Mouse (Mus musculus): ENCODE results near the gene Scml4. TPM values are rescaled to one million over a fixed set of nuclear protein-coding genes. Genes with fewer than 3 reads are reported as not detected.

Scml4 gene
- total RNA-seq, 4 experiments from 2014 or later = 2.7 to 6.2 (median 3.1) TPM

DNA sequence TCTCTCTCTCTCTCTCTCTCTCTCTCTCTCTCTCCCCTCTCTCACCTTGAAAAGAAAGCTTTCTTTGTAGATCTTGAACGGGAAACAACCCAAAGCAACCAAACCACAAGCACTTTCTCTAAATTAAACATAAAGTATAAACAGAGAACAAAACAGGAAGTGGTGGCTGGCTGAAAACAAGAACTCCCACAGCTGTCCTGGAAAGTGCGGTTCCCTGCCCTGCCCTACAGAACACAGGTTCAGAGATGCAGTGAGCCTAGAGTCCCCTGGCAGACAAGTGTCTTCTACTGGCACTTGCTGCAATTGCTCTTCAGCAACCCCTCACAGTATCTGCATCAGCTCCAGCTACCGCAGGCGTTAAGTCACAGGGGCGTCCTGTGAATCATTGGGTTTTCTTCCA is 37.5 kb downstream of the Scml4 start:
- no peak for DNase-seq (ENCODE audit: low spot score in 2 of 2)

DNA sequence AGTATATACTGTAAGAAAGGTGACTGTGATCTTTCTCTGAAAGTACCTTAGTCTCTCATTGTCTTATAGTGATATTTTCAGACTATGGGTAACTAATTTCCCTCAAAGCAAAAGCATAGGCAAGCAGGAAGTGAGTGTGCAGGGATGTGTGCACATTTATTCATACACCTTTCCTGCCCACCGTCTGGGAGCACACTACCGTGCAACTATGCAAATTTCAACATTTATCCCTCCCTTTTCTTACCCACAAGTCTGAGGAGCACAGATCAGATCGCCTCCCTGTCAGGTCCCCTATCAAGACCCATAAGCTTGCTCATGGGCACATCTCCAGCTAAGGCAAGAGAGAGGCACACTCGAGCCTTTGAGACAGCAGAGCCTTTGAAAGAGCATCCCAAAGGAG is 41.2 kb downstream of the Scml4 start:
- no peak for DNase-seq (ENCODE audit: low spot score in 2 of 2)

DNA sequence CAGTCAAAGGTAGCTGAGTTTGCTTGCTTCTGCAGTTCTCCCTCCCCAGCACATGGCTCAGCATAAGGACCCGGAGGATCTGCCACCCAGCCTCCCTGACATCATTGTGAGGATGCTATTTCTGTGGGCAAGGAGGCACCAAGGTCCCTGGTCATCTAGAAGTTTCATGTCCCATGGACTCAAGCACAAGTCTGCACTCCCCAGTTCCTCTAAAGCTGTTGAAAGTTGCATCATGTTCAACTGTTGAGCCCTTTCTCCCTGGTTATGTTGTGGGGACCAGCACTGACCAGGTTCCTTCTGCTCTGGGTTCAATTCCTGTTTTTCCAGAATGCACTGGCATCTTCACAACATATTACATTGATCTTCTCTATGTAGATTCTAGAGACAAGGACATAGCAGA is 42.9 kb downstream of the Scml4 start:
- no peak for DNase-seq (ENCODE audit: low spot score in 2 of 2)

DNA sequence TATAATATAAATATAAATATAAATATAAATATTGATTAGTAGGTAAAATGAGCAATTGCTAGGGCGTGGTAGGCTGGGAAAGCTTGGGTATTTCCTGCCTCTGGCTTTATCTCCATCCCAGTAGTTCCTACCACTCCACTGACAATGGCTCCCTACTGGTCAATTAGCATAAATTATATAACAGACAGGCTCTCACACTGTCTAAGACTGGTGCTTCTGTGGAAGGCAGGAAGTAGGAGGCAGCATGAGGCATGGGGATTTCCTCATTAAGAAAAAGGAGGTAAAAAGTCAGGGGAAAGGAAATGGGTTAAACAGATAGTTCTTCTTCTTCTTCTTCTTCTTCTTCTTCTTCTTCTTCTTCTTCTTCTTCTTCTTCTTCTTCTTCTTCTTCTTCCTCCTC is 48.4 kb downstream of the Scml4 start:
- no peak for DNase-seq (ENCODE audit: low spot score in 2 of 2)

DNA sequence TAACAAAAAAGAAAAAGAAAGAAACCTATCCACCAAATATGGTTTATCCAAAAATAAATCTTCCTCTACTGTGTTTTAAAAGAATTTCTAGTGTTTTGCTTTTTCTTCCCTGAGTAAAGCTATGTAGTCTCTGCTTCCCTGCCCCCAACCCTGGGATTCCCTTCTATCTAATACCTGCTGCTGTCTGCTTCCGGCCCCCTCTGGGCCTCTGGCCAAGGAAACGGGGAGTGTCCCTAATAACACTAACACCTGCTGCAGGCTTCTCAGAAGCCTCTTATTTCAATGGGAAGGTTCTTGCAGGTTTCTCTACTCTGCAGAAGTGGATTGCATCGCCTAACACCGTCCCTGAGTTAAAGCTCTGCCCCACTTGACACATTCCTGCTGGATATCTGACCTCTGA is 50.4 kb downstream of the Scml4 start:
- no peak for DNase-seq (ENCODE audit: low spot score in 2 of 2)

DNA sequence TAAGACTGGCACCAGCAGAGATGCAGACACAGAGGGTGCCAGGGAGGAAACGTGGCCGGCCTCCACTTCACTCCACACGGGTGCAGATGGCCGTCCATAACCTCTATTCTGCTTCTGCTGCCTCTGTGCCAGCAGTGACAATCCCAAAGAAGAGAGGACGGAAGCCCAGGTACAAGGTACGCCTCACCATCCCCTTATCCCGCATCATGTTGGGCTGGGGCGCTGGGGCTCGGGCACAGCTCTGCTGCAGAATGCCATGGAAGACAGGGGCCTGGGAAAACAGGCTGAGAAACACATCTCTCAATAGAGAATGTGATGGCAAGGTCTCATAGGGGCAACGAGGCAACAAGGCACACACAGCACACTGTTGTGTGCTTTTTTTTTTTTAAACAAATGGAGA is 51.9 kb downstream of the Scml4 start:
- DNase-seq (ENCODE audit: low spot score in 2 of 2) = no peak

DNA sequence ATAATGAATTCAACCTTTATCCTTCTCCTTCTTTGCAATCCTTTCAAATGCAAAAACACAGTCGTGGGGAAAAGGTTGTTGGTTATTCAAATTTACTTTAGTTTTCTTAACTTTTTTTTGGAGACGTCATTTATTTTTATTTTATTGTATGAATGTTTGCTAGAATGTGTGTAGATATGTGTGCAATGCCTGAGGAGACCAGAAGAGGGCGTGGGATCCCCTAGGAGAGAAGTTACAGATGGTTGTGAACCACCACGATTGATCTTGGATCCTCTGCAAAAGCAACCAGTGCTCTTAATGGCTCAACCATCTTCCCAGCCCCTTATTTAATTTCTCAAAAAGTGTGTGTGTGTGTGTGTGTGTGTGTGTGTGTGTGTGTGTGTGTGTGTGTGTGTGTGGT is 53.0 kb downstream of the Scml4 start:
- no peak for DNase-seq (ENCODE audit: low spot score in 2 of 2)

DNA sequence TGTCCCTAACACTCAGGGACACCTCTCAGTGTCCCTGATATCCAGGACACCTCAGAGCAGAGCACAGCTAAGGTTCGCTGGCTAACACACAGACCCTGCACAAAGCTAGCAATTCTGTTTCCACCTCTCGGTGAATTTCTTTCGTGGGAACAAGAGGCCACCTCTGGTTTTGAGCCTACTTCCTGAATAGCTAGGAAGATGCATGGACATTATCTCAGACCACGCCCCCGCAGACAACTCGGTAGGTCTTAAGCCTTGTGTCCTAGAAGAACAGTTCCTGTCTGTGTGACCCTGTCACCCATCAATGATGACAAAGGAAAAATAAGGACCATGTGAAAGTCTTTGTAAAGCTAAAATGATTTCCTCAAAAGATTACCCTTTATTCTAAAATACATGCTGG is 54.0 kb downstream of the Scml4 start:
- DNase-seq (ENCODE audit: low spot score in 2 of 2) = no peak

DNA sequence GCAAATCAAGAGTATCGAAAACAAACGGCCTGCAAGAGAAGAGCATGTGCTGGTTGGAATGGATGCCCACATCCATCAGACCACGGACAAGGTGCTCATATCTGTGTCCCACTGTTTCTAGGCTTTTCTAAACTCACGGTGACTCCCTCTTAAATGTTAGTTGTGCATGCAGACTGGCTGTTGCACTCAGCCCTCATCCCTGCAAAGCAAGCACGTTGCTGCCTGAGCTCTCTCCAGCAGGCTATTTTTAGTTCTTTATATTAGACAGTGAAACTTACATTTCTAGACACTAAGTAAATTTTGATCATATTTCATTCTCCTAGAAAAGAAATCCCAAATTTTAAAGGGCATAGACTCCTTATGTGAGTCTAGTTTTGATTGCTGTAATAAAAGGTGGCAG is 57.2 kb downstream of the Scml4 start:
- DNase-seq (ENCODE audit: low spot score in 2 of 2) = no peak

DNA sequence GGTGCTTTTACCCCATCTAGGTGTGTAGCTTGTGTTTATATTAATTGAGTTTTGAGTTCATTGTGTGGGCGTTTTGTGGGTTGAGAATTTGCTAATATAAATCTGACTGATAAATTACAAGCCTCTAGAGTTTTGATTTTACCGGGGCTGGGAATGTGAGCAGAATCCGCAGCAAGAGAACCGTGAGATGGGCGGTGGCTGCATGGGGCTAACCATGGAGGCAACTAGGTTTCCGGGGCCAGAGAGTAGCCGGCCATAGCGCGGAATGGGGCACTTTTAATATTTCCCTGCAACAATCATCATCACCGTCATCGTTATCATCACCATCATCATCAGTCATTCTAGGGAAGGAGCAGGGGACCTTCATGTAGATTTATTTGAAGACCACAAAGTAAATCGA is 59.6 kb downstream of the Scml4 start:
- no peak for DNase-seq (ENCODE audit: low spot score in 2 of 2)

DNA sequence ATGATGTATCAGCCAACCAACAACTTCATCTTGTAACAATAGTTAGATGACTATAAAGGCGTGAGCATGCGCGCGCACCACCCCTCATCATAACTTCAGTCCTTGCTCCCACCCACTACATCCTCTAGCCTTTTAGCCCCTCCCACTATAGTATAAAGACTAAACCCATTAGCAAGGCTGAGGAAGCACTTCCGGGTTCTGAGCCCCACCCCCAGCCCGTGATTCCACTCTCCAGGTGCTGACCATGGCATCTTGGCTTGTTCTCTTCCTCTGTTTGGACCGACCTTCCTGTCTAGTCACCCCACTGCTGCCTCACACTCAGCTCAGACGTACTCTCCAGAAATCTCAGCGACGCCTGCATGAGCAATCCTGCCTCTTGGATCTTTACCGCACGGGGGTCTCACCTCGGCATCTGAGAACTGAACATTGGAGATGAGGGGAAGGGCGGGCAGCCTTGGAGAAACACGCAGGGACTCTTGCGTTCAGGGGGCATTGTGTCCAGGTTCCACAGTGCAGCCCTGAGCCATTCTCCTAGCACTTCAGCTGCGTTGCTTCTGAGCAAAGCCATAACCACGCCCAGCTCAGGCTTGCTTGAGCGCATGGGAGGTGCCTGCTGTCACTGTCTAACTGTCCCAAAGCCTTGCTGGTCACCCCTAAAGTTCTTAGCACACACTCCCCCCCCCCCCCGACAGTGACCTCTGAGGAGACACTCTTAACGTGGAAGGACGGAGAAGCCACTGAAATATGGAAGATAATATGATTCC is 65.1 kb downstream of the Scml4 start:
- DNase-seq (ENCODE audit: low spot score in 2 of 2) = no peak

DNA sequence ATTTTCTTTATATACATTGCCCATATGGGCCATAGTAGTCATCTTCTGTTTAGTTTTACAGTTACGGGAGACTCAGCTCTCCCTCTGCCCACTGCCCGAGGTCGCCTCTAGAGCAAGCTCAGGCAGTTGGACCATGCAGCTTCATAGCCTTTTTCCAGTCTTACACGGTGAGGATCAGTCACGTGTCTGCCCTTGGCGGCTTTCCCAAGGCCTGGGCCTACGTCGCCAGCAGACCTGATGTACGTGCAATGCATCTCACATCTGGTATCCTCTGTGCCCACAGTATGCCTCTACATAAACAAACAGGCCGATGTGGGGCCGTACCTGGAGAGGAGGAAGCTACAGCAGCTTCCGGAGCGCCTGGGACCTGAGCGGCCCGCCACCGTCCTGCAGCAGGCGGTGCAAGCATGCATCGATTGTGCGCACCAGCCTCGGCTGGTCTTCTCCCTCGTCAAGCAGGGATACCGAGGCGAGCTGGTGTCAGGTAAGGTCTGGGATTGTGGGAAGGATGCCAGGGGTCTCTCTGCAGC is 70.0 kb downstream of the Scml4 start:
- DNase-seq (ENCODE audit: low spot score in 2 of 2) = no peak

DNA sequence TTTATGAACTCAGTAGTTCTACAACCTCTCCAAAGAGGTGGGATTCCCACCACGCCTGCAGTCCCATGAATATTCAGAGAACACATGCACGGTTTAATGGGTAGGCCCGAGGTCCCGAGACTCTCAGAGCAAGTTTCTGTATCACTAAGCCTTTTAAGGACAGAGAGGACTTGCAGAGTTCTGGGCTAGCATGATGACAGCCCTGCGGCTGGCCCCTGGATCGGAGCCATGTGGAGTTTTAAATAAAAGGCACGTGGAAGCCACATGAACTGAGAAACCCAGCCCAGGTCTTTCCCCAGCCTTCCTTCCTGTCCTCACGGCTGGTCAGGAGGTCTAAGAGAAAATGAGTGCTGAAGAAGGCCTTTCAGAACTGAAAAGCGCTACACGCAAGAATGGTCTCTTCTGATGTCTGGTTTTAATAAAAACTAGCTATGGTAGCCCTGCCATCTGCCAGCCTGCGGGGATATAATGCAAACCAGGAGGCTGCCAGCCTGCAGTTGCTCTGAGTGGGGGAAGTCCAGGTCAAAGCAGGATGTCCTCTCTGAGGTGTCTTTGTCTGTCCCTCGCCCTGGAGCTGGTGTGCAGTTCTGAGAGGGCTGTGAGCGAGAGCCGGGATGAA is 72.8 kb downstream of the Scml4 start:
- DNase-seq (ENCODE audit: low spot score in 2 of 2) = no peak

DNA sequence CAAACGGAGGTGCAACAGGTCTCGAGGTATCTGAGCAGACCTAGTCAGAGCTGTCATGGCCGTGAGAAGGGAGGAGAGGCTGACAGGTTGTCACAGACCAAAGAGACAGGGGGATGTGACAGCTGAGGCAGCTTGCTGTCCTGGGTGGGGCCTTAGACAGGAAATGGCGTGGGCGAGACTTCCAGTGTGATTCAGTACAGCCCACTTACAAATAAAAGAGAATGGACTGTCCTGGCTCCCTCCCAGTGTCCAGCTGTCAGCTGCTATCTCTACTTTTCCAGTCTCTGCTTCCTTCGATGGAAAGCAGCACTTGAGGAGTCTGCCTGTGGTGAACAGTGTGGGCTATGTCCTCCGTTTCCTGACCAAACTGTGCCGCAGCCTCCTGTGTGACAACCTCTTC is 74.5 kb downstream of the Scml4 start:
- DNase-seq (ENCODE audit: low spot score in 2 of 2) = no peak

DNA sequence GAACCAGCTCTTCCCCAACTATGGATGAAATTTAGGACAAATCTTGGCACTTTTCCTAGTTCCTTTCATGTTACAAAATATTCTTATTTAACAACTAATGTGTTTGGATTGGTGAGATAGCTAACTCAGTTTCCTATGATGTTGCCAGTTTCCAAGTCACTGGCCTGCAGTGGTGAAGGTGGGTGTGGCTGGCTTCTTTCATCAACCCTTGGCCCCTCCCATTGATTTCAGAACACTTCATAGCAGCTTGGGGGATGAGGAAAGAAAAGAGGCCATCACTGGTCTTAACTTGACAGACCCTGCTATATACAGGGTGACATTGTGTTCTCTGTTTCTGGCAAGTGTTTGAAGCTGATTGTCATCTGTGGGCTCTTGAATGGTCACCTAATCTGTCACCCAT is 76.0 kb downstream of the Scml4 start:
- DNase-seq (ENCODE audit: low spot score in 2 of 2) = no peak

DNA sequence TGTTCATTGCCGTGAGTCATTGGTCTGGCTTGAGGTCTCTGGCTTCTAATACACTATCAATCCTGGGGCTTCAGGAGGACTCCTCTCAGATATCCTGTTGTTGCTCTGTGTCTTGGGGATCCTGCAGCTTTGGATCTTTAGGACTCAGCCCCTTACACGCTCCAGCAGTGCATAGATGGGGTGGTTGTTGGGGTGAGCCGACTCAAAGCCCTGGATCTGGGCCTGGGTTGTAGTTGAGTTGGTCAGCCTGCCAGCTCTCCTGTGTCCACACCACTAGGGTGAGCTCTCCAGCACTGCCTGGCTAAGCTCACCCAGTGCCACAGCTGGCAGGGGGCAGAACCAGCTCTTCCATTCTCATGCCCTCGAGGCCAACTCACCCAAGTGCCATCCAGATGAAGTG is 78.2 kb downstream of the Scml4 start:
- no peak for DNase-seq (ENCODE audit: low spot score in 2 of 2)

DNA sequence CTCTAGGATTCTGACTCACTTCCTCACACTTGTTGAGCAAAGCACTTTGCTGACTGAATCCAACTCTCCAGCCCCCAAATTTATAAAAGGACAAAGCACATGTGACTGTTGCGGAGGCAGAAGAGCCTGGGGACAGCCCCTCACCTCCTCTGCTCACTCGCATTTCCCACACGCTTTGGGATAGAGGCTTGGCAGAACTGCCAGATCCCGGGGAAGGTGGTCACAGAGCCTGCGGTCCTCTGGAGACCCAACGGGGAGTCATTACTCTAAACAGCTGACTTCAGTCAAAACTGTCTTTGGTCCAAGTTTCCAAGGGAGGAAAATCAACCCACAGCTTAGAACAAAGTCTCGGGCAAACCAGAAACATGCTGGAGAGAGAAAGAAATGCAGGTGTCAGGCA is 79.5 kb downstream of the Scml4 start:
- DNase-seq (ENCODE audit: low spot score in 2 of 2) = no peak

DNA sequence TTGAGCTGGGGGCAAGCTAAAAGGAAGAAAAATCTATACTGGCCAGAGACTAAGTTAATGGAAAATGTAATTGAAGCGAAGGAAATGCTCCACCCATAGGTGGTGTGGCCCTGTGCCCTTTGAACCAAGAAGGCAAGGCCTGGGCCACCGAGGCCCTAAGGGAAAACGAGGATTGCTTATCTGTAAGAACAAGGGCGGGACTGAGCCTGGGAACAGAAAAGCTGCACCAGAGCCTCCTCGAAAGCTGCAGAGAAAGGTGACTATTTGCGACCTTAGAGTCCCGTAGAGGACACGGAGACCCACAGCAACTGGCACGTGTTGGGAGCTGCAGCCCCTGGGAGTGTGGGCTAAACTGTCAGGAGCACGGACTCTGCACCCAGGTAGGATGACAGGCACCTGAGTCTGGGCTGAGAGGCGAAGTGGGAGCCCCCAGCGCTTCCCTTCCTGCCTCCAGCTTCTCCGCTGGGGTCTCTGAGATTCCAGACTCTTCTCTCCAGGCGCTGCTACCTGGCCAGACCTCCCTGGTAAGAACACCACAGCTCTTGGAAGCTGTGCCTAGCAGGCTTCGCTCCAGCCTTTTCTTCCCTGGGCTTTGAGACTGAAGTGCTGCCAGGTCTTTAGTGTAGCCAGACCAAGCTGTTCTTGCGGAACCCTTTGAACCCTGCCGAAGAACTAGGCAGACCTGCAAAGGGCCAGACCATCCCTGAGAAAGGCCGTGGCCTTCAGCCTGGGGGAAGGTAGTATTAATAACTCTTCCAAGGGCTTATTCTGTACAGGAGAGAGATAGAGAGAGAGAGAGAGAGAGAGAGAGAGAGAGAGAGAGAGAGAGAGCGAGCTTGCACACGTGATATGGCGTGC is 80.3 kb downstream of the Scml4 start:
- no peak for DNase-seq (ENCODE audit: low spot score in 2 of 2)

DNA sequence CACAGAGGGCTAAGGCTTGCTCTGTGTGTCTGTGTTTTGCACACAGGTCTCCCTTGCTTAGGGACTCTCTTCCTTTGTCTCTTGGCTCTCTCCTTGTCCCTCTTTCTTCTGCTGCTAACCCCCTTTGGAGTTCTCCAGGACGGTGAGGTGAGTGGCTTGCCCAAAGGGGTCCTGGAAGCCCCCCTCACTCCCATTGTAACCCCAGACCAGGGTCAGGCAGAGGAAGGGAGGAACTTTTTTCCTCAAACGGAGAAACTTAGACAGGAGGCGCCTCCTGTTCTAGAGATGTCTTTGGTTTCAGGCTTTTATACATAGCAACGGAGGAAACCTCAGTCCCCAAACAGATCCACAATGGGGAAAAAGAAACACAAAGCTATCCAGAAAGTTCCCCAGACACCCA is 81.1 kb downstream of the Scml4 start:
- DNase-seq (ENCODE audit: low spot score in 2 of 2) = no peak

DNA sequence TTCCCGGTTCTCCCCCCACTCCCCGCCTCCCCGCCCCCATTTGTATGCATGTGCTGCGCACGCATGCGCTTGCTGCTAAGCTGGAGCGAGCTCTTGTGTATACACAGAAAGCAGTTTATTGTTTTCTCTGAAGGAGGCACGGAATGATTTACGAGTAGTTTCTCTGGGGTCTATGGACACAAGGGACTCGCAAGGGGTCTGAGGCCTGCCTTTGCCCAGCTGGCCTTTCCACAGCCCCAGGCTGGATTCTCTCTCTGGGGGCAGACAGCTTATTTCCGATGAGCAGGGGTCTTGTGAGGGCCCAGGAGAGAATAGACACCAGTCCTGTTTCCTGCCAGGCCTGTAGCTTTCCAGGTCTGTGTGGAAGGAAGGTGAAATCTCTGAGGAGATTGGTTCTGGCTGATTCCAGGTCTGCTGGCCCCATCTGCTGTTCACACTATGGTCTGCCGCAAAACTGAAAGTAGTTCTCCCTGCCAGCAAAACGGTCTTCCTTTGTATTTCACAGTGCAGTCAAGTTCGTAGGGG is 81.6 kb downstream of the Scml4 start:
- peak; percentile 24 to 41 for DNase-seq (ENCODE audit: low spot score in 2 of 2)

DNA sequence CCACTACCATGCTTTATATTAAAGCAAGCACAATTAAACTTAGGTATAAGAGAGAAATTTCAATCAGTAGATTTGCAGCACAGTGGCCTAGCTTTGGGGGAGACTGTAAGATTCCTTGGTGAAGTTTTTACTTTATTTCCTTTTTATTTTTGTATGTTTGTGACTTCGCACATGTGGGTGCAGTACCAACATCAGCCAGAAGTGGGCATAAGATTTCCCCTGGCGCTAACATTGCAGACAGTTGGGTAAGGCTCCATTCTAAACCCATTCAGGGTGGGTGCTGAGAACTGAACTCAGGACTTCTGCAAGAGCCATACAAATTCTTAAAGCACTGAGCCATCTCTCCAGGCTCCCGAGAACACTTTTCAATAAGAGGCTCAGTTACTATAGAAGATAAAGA is 82.1 kb downstream of the Scml4 start:
- no peak for DNase-seq (ENCODE audit: low spot score in 2 of 2)

DNA sequence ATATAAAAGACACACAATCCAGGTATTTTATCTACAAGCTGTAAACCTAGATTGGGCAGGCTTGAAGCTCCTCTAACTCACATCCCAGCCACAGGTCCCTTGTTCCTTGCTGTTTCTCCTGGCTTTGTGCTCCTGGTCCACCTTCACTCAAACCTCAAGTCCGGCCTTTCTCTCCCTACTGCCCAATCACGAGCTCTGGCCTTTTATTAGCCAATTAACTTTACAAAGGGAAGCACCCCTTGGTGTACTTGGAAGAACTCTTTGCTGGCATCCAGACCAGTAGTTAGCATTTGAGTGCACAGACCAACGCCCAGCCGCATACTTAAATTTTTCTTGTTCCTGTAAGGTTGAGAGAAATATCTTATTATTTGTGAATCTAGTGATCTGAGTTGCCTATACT is 85.1 kb downstream of the Scml4 start:
- DNase-seq (ENCODE audit: low spot score in 2 of 2) = no peak
